Mouse (Mus musculus): ENCODE data around the gene Asic2. TPM values are rescaled to one million over a fixed set of nuclear protein-coding genes. Genes with fewer than 3 reads are reported as not detected.
A peak's percentile ranks its signal among the peaks of the same experiment; 100 is the strongest.
"Not testable (repeated sequence)": the region's sequence is repeated elsewhere in the genome, so short reads cannot be mapped to it uniquely, and the experiment has no call there.

Asic2 gene
- total RNA-seq, 4 experiments from 2014 or later = 60.0 to 62.0 (median 60.9) TPM

DNA sequence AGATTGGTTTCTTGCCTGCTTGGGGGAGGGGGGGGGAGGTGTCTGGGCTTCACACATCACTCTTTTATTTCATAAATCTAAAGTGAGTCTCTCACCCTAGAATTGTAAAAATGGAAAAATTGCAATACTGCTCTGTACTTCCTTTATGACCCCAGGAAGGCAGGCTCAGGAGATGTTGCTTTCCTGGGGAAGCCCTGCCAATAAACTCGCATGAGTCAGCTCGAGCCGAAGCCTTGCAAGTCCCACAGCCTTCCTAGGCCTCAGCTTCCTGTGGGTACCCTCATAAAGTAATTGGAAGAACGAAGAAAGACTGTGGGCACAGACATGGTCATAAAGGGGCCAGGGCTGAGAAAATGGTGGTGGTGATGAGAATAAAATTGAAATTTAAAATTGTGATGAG, 607.2 kb downstream of the Asic2 start:
- no peak for DNase-seq (ENCODE audit: low spot score in 2 of 2)

GRCm38 (mm10) chr11:81350498-81350897, 617.8 kb downstream of the Asic2 start:
- not testable (repeated sequence) for DNase-seq (ENCODE audit: low spot score in 2 of 2)

GRCm38 (mm10) chr11:81331977-81332376, 636.3 kb downstream of the Asic2 start:
- no peak for DNase-seq (ENCODE audit: low spot score in 2 of 2)

DNA sequence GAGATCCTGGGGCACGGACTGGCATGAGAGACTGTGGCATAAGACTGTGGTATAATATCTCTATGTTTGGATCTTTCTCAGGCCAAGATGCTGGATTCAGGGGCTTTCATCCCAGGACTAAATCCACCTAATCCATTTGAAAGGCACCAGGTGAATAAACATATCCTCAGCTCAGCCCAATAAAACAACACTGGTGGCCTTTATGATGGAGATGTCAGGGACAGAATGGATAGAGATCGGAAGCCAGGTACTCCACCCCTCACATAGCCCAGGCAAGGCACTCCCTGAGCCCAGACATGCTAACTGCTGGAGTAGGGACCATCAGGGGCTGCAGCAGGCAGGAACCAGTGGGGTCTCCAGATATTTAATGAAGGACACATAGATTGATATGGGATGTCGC, 637.3 kb downstream of the Asic2 start:
- no peak for DNase-seq (ENCODE audit: low spot score in 2 of 2)

GRCm38 (mm10) chr11:81328088-81328487, 640.2 kb downstream of the Asic2 start:
- DNase-seq (ENCODE audit: low spot score in 2 of 2) = no peak

GRCm38 (mm10) chr11:81323146-81323545, 645.1 kb downstream of the Asic2 start:
- no peak for DNase-seq (ENCODE audit: low spot score in 2 of 2)

GRCm38 (mm10) chr11:81322466-81322865, 645.8 kb downstream of the Asic2 start:
- peak in 1 of 2 experiments; percentile 17 for DNase-seq (ENCODE audit: low spot score in 2 of 2)

GRCm38 (mm10) chr11:81290041-81290440, 678.2 kb downstream of the Asic2 start:
- DNase-seq (ENCODE audit: low spot score in 2 of 2) = no peak

- no peak for DNase-seq (ENCODE audit: low spot score in 2 of 2)
These were observed 685.1 kb downstream of the Asic2 start for GRCm38 (mm10) chr11:81283185-81283584.

GRCm38 (mm10) chr11:81280070-81280469, 688.2 kb downstream of the Asic2 start:
- DNase-seq (ENCODE audit: low spot score in 2 of 2) = no peak

DNA sequence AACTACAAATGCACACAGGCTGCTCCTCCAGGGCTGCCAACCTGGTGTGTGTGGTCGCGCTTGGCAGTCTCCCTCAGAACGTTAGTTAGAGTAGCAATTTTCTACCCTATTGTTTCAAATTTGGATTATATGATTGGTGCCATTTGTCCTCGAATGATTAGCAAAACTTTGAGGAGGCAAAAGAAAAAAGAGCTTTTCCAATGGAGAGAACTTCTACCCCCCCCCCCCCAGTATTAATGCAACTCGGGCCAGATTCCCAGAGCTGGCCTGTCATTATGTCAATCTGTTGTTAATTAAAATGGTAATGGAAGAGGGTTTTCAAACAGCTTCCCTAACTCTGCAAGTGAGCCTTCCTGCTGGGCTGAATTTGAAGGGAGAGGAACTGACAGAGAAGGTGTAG, 690.9 kb downstream of the Asic2 start:
- DNase-seq (ENCODE audit: low spot score in 2 of 2) = no peak

GRCm38 (mm10) chr11:81272677-81273418, 695.4 kb downstream of the Asic2 start:
- DNase-seq (ENCODE audit: low spot score in 2 of 2) = no peak

GRCm38 (mm10) chr11:81271422-81271821, 696.8 kb downstream of the Asic2 start:
- DNase-seq (ENCODE audit: low spot score in 2 of 2) = no peak

DNA sequence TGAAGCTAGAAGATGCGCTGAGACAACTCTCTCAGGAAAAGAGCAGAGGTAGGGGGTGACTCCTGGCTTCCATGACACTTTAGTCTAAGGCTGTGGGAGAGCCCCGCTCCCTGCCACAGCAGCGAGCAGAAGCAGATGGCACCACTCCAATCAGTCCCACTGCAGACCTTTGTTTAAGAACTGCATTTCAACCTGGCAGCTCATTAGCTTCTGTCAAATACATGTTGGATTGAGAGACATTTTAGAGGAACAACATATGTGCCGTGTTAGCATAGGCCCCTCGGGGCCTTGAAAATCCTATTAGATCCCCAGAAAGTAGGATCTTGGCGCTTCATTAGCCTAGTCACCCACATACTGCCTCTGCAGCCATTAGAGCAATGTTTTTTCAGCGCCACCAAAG, 697.7 kb downstream of the Asic2 start:
- DNase-seq (ENCODE audit: low spot score in 2 of 2) = no peak

- no peak for DNase-seq (ENCODE audit: low spot score in 2 of 2)
These were observed 704.5 kb downstream of the Asic2 start for GRCm38 (mm10) chr11:81263757-81264156.

DNA sequence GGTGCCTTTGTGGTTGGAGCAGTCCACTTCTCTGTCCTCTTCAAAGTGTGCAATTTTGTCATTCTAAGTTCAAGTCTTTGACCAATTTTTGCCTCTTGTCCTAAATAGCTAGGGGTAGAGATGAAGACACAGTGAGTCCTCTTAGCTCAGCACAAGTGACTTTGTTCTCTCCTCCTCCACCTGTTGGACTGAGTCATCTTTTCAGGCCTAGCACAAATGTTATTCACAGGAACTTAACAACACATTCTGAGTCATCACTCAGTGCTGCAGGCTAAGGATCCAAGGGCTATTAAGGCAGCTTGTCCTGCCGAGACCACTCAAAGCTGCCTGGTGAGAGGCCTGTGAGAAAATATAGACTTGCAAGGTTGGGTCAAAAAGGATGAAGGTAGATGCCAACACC, 705.1 kb downstream of the Asic2 start:
- DNase-seq (ENCODE audit: low spot score in 2 of 2) = peak in 1 of 2 experiments; percentile 9

DNA sequence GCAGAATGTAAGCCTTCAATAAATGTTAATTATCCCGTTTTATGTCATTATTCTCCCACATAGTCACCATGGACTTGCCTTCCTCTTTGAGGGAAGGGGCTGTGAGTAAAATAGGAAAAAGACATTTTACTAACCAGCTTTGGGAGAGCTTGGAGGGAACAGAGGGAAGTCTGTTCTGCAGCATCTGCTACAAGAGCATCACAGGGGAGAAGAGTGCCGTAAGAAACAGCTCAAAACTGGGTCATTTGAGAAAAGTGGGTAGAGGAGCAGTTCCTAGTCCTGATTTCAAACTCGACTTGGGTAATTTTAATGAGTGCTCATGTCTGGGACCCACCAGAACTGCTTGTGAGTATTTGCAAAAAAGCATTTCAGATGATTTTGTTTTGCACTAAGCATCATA, 707.0 kb downstream of the Asic2 start:
- DNase-seq (ENCODE audit: low spot score in 2 of 2) = no peak

GRCm38 (mm10) chr11:81241183-81241582, 727.1 kb downstream of the Asic2 start:
- DNase-seq (ENCODE audit: low spot score in 2 of 2) = not testable (repeated sequence)

DNA sequence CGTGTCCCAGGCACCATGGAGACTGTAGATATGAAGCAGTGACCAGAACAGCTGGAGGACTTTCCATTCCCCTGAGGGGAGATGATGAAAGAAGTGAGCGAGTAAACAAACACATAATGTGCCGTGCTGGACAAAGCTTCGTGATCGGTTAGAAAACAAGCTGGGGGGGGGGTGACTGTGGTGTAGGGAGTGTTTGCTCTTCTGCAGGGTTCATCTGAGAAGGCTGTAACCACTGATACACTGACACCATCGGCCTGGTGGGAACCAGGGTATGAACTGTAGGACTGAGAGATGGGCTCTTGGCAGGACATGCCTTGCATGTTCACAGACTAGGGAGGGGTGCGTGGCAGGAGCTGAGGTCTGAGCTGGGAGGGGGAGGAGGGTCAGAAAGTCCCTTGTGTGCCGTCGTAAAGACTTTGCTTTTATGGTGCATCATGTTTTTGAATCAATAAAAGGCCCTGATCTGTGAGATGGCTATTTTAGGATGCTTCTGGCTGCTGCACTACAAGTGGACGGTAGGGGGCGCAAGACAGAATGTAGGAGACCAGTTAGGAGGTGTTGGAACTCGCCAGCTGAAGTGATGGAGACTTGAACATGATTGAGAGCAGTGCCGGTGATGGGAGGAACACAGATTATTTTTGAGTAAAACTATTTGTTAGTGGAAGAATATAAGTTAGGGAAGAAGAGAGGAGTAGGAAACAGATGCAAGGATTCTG, 728.1 kb downstream of the Asic2 start:
- DNase-seq (ENCODE audit: low spot score in 2 of 2) = no peak

DNA sequence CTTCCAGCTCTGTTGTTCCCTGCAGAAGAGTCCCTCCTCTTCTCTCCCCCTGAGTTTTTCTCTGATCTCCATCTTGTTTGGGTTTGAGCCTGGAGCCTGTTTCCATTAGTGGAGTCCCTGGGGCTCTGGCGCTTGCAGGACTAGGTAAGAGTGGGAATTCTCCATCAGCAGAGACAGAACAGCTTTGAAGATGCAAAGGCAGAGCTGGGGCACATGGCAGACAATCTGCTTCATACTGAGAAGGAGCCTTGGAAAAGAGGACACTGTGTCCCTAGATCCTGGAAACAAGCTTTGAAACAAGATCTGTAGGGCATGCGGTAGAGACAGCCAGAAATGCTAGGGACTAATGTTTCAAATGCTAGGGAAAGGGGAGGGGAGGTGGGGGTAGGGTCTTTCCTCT, 729.2 kb downstream of the Asic2 start:
- DNase-seq (ENCODE audit: low spot score in 2 of 2) = no peak

- no peak for DNase-seq (ENCODE audit: low spot score in 2 of 2)
These were observed 732.2 kb downstream of the Asic2 start for GRCm38 (mm10) chr11:81236070-81236469.

DNA sequence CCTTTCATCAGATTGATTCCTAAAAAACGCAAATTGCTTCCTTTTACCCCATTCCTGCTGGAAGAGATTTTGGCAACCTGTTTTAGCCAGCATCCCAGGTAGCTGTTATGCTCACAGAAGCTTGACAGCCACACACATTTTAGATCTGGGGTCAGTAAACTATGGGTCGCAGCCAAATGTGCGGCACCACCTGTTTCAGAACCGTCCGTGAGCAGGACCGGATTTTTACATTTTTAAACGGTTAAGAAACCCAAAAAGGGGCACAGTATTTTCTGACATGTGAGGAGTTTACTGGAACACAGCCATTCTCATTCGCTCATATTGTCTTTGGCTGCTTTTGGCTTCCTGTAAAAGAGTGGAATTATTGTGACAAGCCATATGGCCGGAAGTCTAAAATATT, 744.9 kb downstream of the Asic2 start:
- DNase-seq (ENCODE audit: low spot score in 2 of 2) = no peak

DNA sequence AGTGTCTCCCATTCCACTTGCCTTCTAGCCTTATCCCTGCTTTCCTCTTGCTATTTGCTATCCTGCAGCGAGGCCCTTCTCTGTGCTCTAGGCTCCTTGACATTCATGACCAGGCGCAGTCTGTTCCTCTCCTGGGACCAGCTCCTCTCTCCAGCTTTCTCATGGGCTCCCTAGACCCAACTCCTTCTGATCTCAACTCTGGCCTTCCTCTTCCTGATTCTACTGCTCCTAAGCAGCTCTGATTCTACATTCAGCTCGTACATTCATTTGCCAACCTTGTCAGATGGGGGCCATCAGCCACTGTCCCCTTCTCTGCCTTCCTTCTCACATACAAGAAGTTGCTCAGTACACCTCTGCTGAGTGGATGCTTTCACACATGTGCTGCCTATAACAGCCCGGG, 747.5 kb downstream of the Asic2 start:
- DNase-seq (ENCODE audit: low spot score in 2 of 2) = no peak
